Mouse (Mus musculus): ENCODE measurements around the gene Adgrg3.

The Adgrg3 gene

GRCm38 (mm10) chr8:95017451-95017850, at the start of gene Adgrg3:
Gene Adgrg3, plus strand, starts transcription at chr8:95017692.
- no peak for DNase-seq (ENCODE audit: low spot score)

DNA sequence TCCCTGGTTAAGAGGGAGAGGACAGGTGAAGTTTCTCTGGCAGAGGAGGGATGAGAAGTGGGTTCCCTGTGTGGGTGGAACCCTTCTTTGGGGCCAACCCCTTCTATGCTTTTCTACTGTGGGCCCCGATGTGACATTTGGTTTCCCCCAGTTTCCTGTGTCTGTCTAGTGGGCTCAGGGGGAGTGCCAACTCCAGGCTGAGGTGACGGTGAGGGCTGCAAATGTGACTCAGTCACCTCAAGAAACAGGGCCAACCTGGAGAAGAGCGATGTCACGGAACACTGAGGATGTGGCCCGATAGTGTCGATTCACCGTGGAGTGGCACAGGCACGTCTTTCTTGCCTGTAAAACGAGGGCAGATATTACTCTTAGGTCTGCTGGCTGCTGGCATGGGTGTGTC, 44.2 kb upstream of the Adgrg3 start:
- DNase-seq (ENCODE audit: low spot score): no peak

DNA sequence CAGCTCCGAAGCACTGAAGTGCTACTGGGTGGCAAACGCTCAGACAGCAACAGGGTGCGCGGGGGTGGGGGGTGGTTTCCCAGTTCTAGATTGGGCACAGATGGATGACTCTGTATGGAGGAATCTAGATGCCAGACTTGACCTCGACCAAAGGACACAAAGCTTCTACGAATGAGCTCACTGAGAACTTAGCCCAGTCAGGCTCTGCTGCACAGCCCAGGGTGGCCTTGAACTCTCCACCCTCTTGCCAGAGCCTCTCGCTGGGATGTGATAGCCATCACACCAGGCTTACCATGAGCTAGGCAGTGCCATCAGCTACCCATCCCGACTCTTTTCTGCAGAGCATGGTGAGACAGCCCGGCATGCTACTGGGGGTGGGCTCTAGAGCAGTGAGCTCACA, 43.7 kb upstream of the Adgrg3 start:
- DNase-seq (ENCODE audit: low spot score): no peak

- no peak for DNase-seq (ENCODE audit: low spot score)
Observed at GRCm38 (mm10) chr8:94974467-94975165, 42.9 kb upstream of the Adgrg3 start, which contains the start of gene Adgrg1. Gene Adgrg1, plus strand, starts transcription at chr8:94974751.

DNA sequence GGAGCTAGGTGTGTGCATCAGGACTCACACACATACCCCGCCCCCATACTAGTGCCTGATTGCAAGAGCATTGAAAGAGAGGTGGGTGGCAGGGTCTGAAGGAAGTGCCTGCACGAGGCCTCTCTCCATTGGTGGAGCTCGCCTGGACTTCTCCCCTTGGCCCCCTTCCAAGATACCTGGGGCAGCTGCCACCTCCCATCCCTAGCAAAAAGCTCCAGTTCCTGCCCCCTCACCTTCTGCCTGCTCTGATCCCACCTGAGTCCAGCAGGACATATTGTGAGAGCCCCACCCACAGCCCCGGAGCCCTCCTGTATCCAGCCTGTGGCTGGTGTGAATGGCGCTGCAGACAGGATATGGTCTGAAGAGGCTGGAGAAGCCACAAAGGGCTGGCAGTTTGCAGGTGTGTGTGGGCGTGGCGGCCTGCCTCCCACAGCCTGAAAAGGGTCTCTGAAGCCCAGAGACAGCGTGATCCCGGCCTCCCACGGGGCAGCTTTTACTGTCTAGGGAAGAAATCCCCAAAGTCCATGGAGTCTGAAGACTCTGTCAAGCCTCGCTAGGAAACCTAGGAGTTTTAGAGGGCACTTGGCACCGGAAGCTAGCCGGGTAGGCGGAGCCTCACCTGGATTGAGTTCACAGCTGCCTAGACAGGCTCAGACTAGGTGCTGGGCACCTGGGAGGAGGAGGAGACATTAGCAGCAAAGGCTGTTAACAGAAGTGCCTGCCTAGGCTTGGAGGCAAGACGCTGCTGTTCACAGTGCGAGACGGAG, 40.7 kb upstream of the Adgrg3 start:
- DNase-seq (ENCODE audit: low spot score): no peak

DNA sequence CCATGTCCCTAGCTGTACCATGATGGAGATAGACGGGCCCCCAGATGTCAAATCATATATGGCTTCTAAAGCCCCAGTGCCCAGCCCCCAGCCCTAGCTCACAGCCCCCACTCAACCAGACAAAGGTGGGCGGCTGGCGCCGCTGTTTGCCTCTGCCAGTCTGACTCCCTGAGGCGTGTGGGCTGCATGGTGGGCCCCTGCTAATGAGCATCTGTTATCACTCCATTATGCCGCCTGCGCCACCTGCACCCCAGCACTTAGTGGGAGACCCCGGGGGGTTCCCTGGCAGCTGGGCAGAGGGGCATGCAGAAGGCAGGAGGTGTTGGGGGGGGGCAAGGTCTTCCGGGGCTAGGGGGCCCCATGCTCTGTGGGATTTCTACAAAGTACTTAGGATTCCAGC, 39.4 kb upstream of the Adgrg3 start:
- DNase-seq (ENCODE audit: low spot score): no peak

DNA sequence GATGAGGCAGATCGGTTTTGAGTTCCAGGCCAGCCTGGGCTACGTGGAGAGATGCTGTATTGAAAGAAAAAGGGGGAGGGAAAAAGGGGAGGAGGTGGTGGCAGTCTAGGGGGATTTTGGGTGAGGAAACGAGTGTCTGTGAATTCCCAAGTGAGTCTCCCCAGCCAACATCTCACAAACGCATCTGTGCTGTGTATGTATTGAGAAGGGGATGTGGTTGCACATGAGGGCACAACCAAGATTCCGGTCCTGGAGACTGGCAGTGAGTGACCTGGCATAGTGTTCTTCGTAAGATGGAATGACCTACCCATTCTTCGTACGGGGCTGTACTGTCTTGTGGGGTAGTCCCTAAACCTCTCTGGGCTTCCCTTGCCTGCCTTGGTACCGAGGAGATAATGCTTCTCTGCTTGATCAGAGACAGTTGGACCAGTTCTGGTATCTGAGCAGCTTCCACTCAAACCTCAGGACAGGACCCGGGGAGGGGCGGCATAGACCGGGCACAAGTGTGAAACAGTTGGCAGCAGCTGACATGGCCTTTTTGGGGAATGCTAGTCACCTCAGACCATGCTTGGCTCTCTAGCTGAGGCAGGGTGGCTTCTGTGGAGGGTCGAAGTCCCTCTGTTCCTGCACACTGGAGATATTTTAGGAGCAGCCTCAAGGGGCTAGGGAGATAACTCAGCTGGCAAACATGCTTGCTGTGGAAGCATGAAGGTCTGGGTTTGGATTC, 38.7 kb upstream of the Adgrg3 start:
- DNase-seq (ENCODE audit: low spot score): no peak

DNA sequence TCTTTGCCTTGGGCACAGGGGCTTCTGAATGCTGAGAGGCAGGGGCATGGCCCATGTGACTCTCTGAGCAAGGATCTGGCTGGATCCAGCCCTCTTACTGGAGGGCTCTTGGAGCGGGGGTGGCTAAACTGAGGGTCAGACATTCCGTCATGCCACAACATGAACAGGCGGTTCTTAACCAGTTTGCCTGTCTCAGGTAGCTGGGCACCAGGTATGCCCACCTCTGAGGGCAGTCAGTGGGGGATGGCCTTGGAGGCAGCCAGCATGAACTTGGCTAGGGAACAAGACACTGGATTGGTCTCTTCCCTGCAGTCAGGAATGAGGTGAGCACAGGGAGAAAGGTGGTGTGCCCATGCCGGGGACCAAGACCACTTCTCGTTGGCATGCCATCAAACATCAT, 37.3 kb upstream of the Adgrg3 start:
- DNase-seq (ENCODE audit: low spot score): no peak

DNA sequence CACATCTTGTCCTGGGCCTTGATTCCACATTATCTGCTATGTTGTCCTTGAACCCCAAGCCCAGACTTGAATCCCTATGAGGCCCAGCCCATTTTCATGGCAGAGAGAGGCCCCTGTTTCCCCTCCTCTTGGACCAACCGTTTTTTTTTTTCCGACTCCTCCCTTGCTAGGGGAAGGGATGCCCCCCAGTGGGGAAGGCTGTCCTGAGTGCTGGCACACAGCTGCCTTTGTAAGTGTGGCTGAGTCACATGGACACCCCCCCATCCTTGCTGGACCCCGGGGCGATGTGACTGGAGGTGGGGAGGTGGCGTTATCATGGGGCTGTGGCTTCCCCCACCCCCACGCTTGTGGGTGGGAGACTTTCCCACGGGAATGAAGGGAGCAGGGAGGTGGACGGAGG, 36.5 kb upstream of the Adgrg3 start:
- no peak for DNase-seq (ENCODE audit: low spot score)

GRCm38 (mm10) chr8:94981848-94982247, 35.6 kb upstream of the Adgrg3 start:
- DNase-seq (ENCODE audit: low spot score): no peak

DNA sequence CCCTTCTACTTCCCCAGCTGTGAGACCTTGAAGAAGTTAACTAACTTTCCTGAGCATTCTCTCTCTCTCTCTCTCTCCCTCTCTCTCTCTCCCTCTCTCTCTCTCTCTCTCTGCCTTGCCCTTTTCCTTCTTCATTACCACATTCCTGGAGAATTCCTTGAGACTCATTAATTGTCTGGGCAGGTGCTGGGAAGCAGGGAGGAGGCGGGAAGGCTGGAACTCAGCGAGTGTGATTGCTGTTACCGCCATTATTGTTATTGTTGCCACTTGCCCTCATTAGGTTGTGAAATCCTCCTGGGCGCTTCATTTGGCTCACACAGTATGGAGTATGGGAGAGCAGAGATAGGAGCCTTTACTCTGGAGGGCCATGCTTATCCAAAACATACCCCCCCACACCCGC, 34.3 kb upstream of the Adgrg3 start:
- no peak for DNase-seq (ENCODE audit: low spot score)

DNA sequence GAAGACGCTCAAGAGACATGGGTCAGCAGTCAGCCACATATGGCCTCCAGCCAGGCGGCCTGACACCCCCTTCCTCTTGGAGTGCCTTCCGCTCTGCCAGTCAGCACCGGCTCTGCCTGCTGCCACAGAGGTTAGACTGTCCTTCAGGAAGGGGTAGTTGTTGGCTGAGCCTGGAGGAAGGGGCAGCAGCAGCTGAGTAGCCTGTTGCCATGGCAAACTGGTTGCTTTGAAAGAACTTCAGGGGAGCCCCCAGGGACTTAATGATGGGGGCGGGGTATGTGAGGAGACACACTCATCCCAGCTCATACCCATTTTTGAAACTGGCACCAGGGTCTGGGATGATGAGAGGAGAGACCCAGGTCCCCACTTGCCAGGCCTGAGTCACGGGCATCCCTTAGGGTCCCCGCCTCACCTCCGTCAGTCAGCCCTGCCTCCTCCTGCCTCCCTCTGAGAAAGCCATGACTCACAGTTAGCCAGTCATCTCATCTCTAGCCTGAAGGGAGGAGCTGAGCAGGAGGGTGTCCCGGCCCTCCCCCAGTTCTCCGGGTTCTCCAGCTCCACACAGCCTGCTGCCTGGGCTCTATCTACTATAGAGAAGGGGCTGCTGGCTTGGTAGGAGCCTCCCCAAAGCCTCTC, 33.5 kb upstream of the Adgrg3 start:
- no peak for DNase-seq (ENCODE audit: low spot score)

GRCm38 (mm10) chr8:94985023-94985422, 32.5 kb upstream of the Adgrg3 start:
- no peak for DNase-seq (ENCODE audit: low spot score)

- no peak for DNase-seq (ENCODE audit: low spot score)
Observed at GRCm38 (mm10) chr8:94986676-94987075, 30.8 kb upstream of the Adgrg3 start.

GRCm38 (mm10) chr8:94987553-94987952, 29.9 kb upstream of the Adgrg3 start:
- DNase-seq (ENCODE audit: low spot score): no peak

GRCm38 (mm10) chr8:94988619-94989018, 28.9 kb upstream of the Adgrg3 start:
- DNase-seq (ENCODE audit: low spot score): no peak

DNA sequence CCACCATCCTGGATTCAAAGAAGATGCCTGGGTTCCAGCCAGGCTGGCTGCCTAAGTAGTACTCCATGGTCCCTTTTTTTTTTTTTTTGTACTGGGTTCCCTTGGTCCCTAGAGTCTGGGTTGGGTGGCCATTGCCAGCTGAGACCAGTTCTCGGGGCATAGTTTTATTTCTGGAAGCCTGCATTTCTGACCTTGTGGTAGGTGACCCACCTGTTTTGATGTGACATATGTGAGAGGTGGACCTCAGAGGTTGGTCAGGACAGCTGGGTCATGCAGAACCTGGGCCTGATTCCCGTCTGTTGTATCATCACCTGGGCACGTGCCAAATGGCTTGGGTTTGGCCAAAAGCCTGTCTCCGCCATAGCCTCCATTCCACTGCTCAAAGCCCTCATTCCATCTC, 27.8 kb upstream of the Adgrg3 start:
- no peak for DNase-seq (ENCODE audit: low spot score)

- DNase-seq (ENCODE audit: low spot score): no peak
Observed at GRCm38 (mm10) chr8:94990598-94991453, 26.7 kb upstream of the Adgrg3 start.

DNA sequence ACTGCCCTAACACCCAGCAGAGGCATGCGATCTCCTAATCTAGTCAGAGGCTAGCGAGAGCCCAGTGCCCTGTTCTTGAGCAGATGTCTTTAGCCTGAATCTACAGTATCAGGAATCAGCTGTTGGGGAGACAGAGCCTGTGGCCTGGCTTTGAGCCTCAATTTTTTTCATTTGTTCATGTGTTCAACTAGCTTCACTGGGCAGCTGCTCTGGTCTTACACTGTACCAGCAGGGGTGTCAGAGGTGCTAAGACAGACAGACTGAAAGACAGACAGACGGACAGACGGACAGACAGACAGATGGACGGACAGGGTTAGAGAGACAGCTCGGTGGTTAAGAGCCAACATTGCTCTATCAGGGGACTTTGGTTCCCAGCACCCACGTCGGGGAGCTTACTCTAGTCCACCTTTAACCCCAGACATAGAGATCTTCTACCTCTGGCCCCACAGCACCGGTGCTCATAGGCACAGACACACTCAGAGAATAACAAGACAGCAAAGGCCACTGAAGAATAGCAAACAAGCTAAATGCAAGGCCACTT, 26.0 kb upstream of the Adgrg3 start:
- no peak for DNase-seq (ENCODE audit: low spot score)

DNA sequence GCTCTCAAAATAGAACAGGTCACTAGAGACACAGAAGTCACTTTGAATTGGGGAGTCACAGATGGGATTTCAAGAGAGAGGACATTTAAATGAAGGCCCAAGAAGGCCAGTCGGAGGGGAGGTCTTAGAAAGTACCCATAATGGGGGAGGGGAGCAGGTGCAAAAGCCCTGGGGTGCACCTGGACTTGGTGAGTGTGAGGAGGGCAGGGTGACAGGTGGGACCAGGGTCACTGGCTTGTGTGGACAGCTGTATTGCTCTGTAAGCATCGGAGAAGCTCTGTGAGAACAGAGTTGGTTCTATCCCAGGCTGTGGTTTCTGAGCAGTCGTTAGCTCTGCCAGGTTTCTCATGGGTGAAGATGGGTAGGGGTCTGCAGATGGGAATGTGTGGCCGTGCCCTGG, 25.5 kb upstream of the Adgrg3 start:
- no peak for DNase-seq (ENCODE audit: low spot score)

GRCm38 (mm10) chr8:94992534-94992933, 25.0 kb upstream of the Adgrg3 start:
- no peak for DNase-seq (ENCODE audit: low spot score)
